Mouse (Mus musculus): ENCODE measurements around the gene Aldh16a1.
"Not testable (repeated sequence)": the region's sequence is repeated elsewhere in the genome, so short reads cannot be mapped to it uniquely, and the experiment has no call there.

Aldh16a1 gene

DNA sequence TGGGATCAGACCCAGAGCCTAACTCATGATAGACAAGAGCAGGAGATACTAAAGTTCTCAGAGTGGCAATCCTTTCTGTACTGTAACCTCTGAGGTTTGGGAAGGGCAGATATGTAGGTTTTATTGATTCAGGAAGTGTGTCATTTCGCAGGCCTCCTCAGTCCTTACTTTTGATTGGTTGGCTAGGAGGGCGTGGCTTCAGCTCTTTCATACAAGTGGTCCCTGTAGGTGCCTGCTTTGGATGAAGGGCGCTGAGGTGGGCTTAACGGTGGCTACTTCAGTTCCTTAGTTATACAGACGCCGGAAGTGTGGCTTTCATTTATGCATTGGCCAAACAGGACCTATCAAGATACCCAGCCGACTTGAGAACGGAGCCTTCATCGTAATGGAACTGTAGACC, 1.2 kb upstream of the Aldh16a1 start:
- no peak for DNase-seq

DNA sequence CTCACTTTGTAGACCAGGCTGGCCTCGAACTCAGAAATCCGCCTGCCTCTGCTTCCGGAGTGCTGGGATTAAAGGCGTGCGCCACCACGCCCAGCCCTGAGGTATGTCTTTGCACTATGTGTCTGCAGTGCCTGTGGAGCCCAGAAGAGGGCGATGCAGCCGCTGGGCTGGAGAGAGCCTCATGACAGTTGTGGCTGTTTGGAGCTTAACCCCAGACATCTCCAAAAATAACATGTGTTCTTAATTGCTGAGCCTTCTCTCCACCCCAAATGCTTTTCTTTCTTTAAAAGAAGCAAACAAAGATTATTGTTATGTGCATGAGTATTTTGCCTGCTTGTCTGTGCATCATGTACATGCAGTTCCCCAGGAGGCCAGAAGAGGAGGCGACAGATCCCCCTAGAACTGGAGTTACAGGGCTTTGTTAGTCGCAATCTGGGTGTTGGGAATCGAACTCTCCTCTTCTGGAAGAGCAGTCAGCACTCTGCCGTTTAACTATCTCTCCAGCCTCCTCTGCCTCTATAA, 670 bp upstream of the Aldh16a1 start:
- peak; percentile 77 for DNase-seq

DNA sequence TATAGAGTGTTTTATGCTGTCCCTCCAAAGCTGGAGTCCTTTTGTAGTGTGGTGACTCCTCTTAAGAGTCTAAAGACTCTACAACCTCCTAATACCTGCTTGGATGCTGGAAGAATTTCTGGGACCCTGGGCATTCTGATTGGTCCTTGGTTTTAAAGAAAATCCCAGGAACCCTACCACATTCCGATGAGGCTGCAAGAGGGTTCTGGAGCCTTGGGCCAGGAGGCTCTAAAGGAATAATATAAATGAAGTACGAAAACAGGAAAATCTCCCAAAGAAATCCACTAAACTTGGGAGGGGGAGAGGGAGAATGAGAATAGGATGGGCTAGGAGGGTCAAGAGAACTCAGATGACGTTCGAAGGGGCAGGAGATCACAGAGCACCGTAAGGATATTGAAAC, 798 bp downstream of the Aldh16a1 start:
- DNase-seq = no peak

DNA sequence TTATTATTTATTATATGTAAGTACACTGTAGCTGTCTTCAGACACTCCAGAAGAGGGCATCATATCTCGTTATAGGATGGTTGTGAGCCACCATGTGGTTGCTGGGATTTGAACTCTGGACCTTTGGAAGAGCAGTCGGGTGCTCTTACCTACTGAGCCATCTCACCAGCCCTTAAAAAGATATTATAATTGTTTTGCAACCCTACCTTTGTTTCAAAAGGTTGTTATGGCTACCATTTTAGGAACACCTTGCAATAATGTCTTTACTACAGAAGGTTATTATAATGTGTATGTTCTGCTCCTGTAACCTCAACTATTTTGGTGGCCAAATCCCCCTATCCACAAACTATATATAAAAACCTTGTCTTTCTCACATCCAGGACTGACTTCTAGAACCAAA, 1.3 kb downstream of the Aldh16a1 start:
- DNase-seq = not testable (repeated sequence)

DNA sequence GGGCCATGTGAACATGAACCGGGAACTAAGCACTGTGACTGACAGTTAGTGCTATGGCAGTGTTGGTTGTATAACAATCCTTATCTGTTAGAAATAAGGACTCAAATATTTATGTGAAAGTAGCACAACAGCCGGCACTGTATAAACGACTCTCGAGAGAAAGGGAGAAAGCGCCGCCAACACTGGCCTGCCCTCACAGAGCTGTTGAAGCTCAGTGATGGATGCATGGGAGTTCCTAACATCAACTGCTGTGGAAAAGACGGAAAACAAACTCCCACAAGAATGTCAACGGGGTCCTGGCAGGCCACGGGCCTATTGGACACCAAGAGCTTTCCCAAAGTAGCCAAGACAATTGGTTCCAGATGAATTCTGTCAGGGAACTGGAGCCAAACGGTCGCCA, 3.1 kb downstream of the Aldh16a1 start:
- no peak for DNase-seq

DNA sequence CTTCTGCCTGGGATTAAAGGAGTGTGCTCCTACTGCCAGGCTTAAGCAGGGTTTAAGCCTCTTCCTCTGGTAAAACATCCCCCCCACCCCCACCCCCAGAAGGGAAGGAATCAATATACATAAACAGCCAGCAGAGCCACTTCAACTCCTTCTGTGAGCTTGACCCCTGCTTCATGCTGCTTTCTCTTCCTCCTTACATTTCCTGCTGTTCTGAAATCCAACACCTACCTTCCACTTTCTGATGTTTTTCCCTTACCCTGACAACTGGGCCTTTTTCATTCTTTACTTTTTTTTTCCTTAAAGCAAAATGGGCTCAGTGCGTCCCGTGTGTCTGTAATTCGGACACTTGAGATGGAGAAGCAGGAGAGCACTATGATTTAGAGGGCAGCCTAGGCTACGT, 4.1 kb downstream of the Aldh16a1 start:
- no peak for DNase-seq

DNA sequence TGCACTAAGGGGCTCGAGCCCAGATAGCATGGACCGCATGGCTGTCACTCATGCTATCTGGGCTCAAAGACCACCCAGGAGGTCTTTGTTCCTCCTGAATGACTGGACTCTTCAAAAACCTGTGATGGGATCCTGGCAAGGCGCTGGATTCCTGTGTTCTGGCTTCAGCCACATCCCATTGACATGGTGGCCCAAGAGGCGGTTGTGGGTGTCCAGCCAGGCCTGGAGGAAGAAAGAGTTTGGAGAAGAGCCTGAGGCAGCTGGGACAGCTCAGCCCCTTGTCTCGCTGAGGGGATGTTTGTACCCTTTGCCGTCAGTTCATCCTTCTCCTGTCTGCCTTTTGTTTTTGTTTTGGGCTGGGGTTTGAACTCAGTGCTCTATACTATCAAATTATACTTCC, 4.8 kb downstream of the Aldh16a1 start:
- DNase-seq = no peak

DNA sequence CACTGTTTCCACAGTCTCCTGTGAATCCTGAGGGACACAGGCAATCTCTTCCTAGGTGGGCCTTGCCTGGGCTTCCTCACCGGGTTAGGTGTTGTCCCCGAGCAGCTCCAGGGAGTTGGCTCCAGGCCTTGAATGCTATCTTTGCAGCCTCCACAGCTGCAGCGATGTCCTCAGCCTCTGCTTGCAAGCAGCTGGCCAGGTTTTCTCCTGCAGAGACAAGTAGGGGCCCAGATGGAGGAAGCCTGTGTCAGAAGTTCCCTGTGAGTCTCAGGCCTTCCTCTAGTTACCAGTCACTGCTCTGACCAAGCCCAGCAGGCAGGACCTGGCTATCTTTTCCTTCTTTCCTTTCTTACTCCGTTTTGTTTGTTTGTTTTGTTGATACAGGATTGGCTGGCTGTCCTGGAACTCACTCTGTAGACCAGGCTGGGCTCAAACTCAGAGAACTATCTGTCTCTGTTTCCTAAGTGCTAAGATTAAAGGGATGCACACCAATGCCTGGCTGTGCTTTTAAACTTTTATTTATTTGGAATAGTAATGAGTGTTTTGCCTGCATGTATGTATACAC, 5.8 kb downstream of the Aldh16a1 start:
- DNase-seq = no peak

DNA sequence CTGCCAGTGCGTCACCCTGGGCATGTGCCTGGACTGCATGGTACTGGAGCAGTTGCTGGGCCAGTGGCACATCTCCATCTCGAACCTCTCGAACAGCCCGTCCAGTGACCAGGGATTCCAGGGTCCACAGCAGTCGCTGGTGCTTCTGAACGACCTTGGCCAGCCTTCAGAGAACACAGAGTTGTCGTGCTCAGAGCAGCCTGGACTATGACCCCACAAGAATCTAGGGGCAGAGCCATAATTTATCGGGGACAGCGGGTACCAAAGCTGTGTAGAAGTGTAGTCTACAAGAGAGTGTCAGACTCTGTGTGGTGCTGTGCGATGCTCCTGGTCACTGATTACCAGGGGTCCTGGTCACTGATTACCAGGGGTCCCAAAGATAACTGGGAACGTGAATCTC, 6.5 kb downstream of the Aldh16a1 start:
- DNase-seq = no peak

DNA sequence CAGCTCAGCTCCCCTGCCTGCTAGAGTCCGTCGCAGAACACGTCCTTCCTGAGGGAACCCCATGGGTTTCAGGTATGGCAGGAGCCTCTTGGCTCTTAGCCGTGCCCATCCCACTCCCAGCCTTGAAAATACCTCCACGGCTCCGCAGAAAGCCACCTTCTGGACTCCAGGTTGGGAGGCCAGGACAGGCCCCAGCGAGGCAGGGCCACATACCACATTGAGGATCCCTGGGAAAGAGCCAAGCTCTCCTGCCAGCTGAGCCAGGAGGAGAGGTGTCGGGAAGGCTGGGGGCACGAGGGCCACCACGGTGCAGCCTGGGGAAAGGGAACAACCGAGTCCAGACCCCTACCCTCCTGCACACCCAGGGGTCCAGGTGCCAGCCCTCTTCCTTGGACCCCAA, 7.1 kb downstream of the Aldh16a1 start:
- no peak for DNase-seq

DNA sequence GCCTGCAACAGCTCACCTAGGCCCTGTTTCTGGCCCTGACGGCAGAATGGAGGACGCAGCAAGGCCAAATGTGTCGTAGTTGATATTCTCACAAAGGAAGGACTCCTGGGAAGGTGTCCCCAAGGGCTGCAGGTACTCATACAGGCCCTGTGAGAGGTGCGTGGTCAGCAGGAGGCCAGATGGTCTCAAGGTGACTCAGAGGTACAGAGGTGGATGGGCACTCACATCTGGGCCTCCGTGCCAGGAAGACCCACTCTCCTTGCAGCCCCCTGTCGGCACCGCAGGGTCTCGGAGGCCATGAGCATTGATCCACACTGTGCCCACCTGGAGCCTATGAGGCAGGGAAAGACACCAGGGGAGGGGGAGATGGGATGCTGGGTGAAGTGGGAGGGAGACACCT, 8.9 kb downstream of the Aldh16a1 start:
- DNase-seq = no peak

DNA sequence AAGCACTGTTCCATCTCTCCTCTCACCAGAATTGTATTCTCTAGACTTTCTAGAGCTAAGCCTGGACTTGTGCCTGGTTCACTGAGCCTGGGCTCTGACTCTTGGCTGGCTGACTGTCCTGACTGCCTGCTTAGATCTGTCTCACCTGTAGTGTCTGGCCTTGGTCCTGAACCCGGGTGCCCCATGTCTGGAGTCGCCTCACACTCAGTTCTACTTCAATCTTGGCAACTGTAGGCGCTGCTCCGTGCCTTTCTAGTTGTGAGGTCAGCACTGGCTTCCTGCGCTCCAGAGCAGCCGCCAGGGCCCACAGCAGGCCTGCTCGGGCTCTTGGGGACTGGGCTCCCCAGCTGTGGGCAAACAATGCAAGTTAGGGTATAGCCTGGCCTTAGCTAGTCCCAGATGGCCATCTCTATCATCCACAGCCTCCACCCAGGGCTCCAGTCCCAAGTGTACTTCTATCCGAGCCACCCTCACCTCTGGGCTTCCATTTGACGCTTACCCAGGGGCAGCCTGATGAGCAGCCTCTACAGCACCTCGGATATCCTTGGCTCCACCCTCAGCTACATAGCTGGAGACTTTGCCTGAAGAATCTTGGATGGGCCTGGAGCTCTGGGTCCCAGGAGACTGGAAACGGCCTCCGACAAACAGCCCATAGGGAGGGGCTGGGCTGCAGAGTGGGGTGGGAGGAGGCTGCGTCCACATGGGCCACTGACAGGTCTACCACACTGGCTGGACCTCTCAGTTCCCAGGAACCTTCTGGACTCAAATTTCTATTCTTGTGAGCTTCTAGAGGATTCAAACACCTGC, 9.8 kb downstream of the Aldh16a1 start:
- no peak for DNase-seq

DNA sequence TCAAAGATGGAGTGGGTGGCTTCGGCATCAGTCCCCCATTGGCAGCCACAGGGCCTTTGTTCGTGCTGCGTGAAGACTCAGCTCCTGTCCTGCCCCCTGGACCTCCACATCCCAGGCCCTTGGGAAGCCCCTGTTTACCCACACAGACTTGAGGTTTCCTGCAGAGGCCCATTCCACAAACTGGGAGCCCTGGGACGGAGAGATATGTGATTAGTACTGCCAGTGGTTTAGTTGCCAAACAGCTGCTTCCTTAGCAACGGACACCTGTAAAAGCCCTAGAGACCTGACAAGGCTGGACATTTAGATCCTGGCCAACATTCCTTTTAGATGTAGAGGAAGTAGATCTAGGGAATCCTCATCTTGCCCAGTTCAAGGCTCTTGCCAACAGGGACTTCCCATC, 12.5 kb downstream of the Aldh16a1 start:
- no peak for DNase-seq

DNA sequence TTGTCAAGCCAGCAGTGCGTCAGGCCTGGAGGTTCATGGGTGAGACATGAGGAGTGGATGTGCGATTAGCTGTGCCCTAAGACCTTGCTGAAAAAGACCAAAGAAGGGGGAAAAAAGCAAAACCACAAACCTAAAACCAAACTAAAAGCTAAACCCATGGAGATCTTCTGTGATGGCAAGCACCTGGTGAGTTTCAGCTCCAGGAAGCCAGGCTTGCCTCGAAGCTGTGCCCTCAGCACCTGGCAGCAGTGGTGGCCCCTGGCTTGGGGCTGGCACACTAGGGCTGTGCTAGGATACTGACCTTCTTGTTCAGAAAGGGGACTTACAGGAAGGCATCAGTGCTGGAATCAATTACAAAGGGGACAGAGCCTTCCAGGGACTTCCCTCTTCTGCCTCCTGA, 13.1 kb downstream of the Aldh16a1 start:
- DNase-seq = peak; percentile 63

DNA sequence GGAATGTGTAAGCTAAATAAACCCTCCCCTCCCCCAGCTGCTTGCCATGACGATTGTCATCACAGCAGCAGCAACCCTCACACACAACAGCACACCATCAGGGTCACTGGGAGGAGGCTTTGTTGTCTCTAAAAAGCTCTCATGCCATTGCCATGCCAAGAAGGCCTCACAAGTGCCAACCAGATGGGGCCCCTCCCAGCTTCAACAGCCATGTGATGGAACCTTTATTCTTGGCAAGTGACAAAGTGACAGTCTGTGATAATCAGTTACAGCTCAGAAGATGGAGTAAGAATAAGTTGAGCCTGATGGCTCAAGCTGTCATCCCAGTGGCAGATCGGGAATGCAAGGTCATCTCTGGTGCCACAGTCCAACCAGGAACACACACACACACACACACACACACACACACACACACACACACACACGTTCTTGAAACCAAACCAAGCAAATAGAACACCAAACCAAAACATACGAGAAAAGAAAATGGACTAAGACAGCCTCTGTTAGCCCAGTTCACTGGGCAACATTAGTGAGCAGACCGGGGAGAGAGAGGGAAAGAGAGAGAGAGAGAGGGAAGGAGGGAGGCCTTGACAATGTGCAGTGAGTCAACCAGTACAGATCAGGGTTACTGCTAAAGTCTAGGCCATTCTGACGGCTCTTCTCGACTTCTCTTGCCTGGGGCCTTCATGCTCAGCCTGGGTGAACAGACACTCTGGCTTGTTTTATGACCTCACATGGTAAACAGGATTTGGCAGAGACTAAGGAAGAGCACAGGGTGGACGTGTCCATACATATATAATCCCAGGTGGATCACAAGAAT, 14.3 kb downstream of the Aldh16a1 start:
- DNase-seq = no peak

DNA sequence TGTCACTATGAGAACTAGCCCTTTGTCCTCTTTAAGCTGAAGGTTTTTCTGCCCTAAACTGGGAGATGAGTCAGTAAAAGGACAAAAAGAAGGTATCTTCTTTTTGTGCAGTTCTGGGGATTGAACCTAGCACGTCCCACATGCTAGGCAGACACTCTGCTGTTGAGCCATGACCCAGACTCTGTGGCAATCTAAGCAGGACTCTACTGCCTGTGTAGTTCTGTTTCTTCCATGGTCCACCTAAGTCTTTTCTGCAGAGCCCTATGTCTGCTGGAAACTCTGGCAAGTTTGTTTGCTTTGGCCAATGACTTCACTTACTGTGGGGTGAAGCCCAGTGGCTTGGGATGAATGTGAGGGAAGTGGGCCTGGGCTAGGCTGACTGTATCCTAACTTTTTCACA, 16.0 kb downstream of the Aldh16a1 start:
- DNase-seq = no peak

DNA sequence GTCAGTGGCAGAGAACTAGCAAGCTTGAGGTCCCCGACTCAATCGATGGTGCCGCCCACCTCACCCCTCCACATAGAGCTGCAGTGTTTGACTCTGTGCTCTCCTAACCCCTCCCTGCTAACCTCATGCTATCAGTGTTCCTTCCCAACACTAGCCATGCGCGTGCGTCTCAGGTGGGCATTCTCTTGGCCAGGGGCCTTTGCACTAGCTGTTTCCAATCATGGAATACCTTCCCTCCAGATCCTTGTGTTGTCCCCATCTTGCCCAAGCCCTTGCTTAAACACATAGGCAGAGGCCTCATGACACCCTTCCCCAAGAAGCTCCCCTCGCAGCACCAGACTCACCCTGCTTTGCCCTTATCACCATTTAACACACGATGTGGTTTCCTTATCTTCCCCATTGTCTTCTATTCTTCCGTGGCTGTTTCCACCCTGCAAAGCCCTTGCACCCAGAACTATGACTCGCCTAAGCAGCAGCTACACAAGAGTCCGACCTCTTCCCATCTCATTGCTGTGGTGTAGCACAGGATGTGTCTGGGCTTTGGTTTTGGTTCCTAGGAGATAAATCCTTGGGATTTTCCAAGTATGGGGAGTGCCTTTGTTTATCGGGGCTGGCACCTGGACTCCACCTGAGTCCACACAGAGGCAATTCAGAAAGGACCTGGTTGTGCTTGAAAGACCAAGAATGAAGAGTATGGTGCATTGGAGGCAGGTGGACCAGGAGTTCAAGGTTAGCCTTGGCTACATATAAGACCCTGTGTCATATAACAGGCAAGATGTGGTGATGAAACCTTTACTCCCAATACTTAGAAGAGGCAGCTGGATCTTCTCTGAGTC, 17.0 kb downstream of the Aldh16a1 start:
- DNase-seq = peak; percentile 64

DNA sequence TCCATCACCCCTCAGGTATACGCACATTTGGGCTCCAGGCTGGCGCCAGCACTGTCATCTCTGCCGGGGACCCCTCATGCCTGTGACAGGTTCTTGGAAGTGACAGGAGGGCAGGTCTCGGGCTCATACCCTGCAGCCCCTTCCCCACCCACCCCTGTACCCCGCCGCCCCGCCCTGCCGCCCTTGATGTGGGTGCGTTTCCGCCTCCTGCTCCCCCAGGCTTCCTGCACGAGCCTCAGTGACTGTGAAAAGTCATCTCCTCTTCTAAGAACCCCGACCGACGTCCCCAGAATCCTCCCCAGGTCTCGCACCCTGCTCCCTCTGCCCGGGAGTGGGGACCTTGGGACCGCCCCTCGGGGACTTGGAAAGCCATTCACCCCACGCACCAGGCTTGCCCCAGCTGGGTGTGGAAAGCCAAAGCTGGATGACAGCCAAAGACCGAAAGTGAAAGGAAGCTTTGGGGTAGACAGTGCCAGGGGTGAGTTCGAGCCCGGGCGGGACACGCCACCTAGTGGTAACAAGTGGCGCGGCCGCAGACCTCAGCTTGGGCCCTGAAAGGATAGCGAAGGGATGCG, 18.3 kb downstream of the Aldh16a1 start, which contains the start of the genes Gm45713 and Flt3l:
Gm45713 (minus strand) TSS at position 239 of the 575 bp plus-strand sequence.
Flt3l (minus strand) TSS at position 440 of the 575 bp plus-strand sequence.
- DNase-seq = peak; percentile 93

DNA sequence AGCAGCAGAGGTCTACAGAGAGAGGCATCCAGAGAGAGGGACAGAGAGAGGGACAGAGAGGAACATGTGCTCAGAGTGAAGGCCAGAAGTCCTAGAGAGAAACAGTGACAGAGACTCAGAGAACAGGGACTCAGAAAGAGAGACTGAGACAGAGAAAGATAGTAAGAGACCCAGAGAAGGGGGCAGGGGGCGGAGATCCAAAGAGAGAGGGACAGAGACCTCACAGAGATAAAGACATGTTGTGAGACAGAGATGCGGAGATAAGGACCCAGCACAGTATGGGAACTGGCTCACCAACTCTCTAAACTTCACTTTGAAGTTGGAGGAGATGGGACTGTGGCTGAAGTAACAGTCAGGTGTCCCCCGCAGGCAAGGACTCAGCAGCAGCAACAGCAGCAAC, 19.0 kb downstream of the Aldh16a1 start:
- no peak for DNase-seq

DNA sequence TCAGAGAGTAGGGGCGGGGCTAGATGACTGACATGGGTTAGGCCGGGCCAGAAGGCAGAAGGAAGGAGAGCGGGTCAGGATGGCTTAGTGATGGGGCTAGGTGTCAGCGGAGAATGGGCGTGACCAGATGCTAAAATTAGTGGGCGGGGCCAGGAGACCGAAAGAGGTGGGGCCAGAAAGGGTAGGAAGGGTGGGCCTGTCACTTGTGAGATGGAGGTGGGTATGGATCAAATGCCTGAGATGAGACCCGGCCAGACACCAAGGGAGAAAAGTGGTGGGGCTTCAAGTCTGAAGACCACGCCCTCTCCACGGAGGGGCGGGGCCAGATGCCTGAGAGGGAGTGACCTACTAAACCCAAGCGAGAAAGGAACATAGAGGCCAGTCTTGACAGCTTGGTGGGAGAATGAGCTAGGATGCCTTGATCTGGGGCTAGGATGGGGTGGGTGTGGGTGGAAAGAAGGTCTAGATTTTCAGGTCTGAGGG, 19.8 kb downstream of the Aldh16a1 start:
- peak; percentile 83 for DNase-seq

DNA sequence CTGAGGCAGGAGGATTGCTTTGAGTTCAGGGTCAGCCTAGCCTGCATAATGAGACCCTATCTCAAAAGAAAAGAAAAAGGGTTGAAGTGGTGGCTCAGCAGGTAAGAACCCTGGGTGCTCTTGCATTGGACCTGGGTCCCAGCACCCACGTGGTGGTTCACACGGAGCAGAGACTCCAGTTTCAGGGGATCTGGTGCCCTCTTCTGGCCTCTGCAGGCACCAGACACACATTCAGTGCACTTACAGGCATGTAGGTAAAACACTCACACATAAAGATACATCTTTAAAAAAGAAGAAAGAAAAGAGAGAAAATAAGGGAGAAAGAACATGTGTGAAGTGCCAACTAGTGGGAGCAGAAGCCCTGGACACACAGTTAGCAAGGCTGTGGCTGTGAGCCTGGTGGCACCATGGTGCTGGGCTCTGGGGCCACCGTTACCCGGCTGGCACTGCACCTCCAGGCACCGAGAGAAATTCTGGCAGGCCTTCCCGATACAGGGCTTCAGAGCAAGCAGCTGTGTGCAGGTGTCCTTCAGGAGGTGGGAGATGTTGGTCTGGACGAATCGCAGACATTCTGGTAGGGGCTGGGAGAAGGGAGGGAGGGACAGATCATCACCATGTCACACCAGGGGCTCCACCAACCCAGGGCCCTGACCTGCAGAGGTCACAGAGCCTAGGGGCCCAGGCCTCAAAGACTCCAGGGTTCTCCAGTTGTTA, 20.8 kb downstream of the Aldh16a1 start:
- DNase-seq = no peak

All from thymus, postnatal 4 days (tissue).